Comparison of ENCODE assay signal across 32 mouse cellular contexts in genomic region chr12:54995965-54996364, GRCm38 (mm10). TPM values are rescaled to one million over a fixed set of nuclear protein-coding genes. Genes with fewer than 3 reads are reported as not detected.
"Had no signal": no experiment of that assay in that cellular context is flagged by ENCODE, and none has a peak within 500 bp of the region (broad histone marks: within the 10 kb centered on the region; RNA-seq: fewer than 3 reads in every experiment).

No protein-coding gene starts in this region.

- H3K36me3 ChIP-seq: kidney, embryonic 15.5 days; limb, embryonic 12.5 days; limb, embryonic 15.5 days; lung, embryonic 15.5 days had no signal

- H3K4me2 ChIP-seq: kidney, embryonic 15.5 days; limb, embryonic 12.5 days; limb, embryonic 15.5 days; liver, embryonic 11.5 days; lung, embryonic 15.5 days; midbrain, embryonic 11.5 days had no signal

- H3K27me3 ChIP-seq: kidney, embryonic 15.5 days; limb, embryonic 12.5 days; limb, embryonic 15.5 days; lung, embryonic 15.5 days had no signal

- ATAC-seq: liver, postnatal 0 days had no signal

- DNase-seq: kidney, adult 8-10 months; kidney, postnatal 10 days; kidney, postnatal 36 days; layer of hippocampus, postnatal 36 days; left cerebral cortex, postnatal 4 days; liver, postnatal 0 days; lung, postnatal 14 days; lung, postnatal 4 days; midbrain, embryonic 14.5 days; thymus, adult 2 months; thymus, postnatal 14 days; thymus, postnatal 4 days had no signal

- H3K27ac ChIP-seq: kidney, embryonic 15.5 days; left cerebral cortex, adult 2 months; limb, embryonic 12.5 days; limb, embryonic 15.5 days; liver, embryonic 14.5 days; lung, embryonic 15.5 days; stomach, postnatal 0 days had no signal

- H3K9ac ChIP-seq: kidney, embryonic 15.5 days; limb, embryonic 12.5 days; limb, embryonic 15.5 days; liver, embryonic 14.5 days; liver, postnatal 0 days; lung, embryonic 15.5 days had no signal

- H3K9me3 ChIP-seq: kidney, embryonic 15.5 days; limb, embryonic 12.5 days; limb, embryonic 15.5 days; lung, embryonic 15.5 days had no signal

- H3K4me1 ChIP-seq: kidney, embryonic 15.5 days had no signal

- H3K4me3 ChIP-seq: kidney, embryonic 15.5 days; left cerebral cortex, adult 2 months; limb, embryonic 12.5 days; limb, embryonic 15.5 days; lung, embryonic 15.5 days had no signal

RNA-seq across cellular contexts. Expression of gene Gm20403, which starts 9.6 kb away (rescaled TPM):
- total RNA-seq: layer of hippocampus, adult 8-10 months; layer of hippocampus, postnatal 10 days; layer of hippocampus, postnatal 36 days; left cerebral cortex, adult 2 months; left cerebral cortex, postnatal 10 days; left cerebral cortex, postnatal 4 days; megakaryocyte progenitor cell, adult 5-6 weeks; megakaryocyte-erythroid progenitor cell, adult 5-6 weeks; midbrain, postnatal 0 days had no signal
- polyA plus RNA-seq: kidney, embryonic 15.5 days; limb, embryonic 12.5 days; limb, embryonic 15.5 days; liver, embryonic 11.5 days; liver, embryonic 14.5 days; lung, embryonic 15.5 days; midbrain, embryonic 11.5 days; midbrain, embryonic 14.5 days; midbrain, postnatal 0 days; neural tube, embryonic 11.5 days; neural tube, embryonic 14.5 days; small intestine, adult 2 months; spleen, adult 2 months; stomach, embryonic 14.5 days; thymus, adult 2 months had no signal
